Mouse (Mus musculus) hindbrain, embryonic 14.5 days (tissue): ENCODE data around the gene Inka1. TPM values are rescaled to one million over a fixed set of nuclear protein-coding genes. Genes with fewer than 3 reads are reported as not detected.

Experiments
- ATAC-seq: fragments of 200-750 bp; cut with Nextera tagmentation; 2 replicates; pipeline ENCODE4 v1.8.0; 2017; ENCODE audit warnings: moderate number of reproducible peaks, mild to moderate bottlenecking, moderate TSS enrichment, moderate library complexity; ENCODE audit not compliant: low FRiP score
- DNase-seq: peaks from one replicate; pipeline ENCODE4 v3.0.0-alpha.2; 2015; ENCODE audit warnings: low spot score
- H3K27ac ChIP-seq: fragments of 300-500 bp; sonication (generic); 2 replicates; pipeline ENCODE4 v1.5.1; 2014; ENCODE audit warnings: mild to moderate bottlenecking, moderate library complexity
- H3K27me3 ChIP-seq: fragments of 300-500 bp; sonication (generic); 2 replicates; pipeline ENCODE4 v1.6.1; 2014; ENCODE audit warnings: mild to moderate bottlenecking, low read length, mixed read lengths; ENCODE audit not compliant: control insufficient read depth, insufficient read depth
- H3K36me3 ChIP-seq: fragments of 300-500 bp; sonication (generic); replicated peaks from 2 replicates; pipeline ENCODE4 v1.6.1; 2014; ENCODE audit not compliant: control insufficient read depth, insufficient read depth
- H3K4me1 ChIP-seq: fragments of 300-500 bp; sonication (generic); replicated peaks from 2 replicates; pipeline ENCODE4 v1.6.1; 2014; ENCODE audit warnings: antibody characterized with exemption, low read length, mixed read lengths; ENCODE audit not compliant: control insufficient read depth, insufficient read depth
- H3K4me2 ChIP-seq: fragments of 300-500 bp; sonication (generic); replicated peaks from 2 replicates; pipeline ENCODE4 v1.6.1; 2014; ENCODE audit warnings: mild to moderate bottlenecking, moderate library complexity
- H3K4me3 ChIP-seq: fragments of 300-500 bp; sonication (generic); replicated peaks from 2 replicates; pipeline ENCODE4 v1.5.1; 2014; ENCODE audit warnings: mild to moderate bottlenecking, low read length
- H3K9ac ChIP-seq: fragments of 300-500 bp; sonication (generic); 2 replicates; pipeline ENCODE4 v1.6.1; 2014
- H3K9me3 ChIP-seq: fragments of 300-500 bp; sonication (generic); 2 replicates; pipeline ENCODE4 v1.6.1; 2016; ENCODE audit warnings: low read length; ENCODE audit not compliant: control insufficient read depth
- WGBS: fragments of 180-500 bp; shearing (Covaris S2); extraction: QIAGEN DNeasy Blood & Tissue Kit; methylation state at CpG from one replicate; pipeline ENCODE4 v1.1.7; 2014; 5-methylcytosine and 5-hydroxymethylcytosine counted together
- polyA plus RNA-seq: library from polyadenylated mRNA; unstranded; fragments of >200 nt; fragmentation: Nextera tagmentation; extraction: Ambion mirVana; gene quantifications from 2 replicates; pipeline ENCODE4 v1.2.1, GENCODE M21; 2014

Inka1 gene
- polyA plus RNA-seq, 1 experiment from 2014 or later, result 18.1 TPM

- no peak overlapping the region for H3K4me2 ChIP-seq
- WGBS, result 86% methylated on average over 3 of the region's 3 CpGs
- no peak for DNase-seq
These were observed 2.3 kb upstream of the Inka1 start for GRCm38 (mm10) chr9:107987950-107988349.

GRCm38 (mm10) chr9:107986376-107986775 lies 697 bp upstream of the Inka1 start:
- peak overlapping the region; percentile 65; the same call in 1 of the 2 replicates for H3K4me3 ChIP-seq
- 6% methylated on average over 18 of the region's 18 CpGs for whole genome bisulfite sequencing
- H3K4me2 ChIP-seq, result peak overlapping the region; percentile 91
- H3K4me1 ChIP-seq, result peaks cover 9% of the 10 kb centered on the region; the same call in 1 of the 2 replicates
- peaks cover 14% of the 10 kb centered on the region for H3K27me3 ChIP-seq
- H3K9ac ChIP-seq, result no peak overlapping the region
- no peaks in the 10 kb centered on the region for H3K36me3 ChIP-seq
- H3K27ac ChIP-seq, result no peak overlapping the region
- DNase-seq (peak; percentile 81), ATAC-seq (peak; percentile 67; the same call in 1 of the 2 replicates)
- no peaks in the 10 kb centered on the region for H3K9me3 ChIP-seq

More at GRCm38 (mm10) chr9:107987950-107988349, 2.3 kb upstream of the Inka1 start:
- ATAC-seq, result no peak
- Histone ChIP-seq H3K4me1 (peaks cover 7% of the 10 kb centered on the region; the same call in 1 of the 2 replicates), H3K36me3 (no peaks in the 10 kb centered on the region), H3K27ac (no peak overlapping the region), H3K9me3 (no peaks in the 10 kb centered on the region), H3K9ac (no peak overlapping the region), H3K4me3 (no peak overlapping the region), H3K27me3 (peaks cover 14% of the 10 kb centered on the region)

- peak overlapping the region; percentile 65 for H3K4me3 ChIP-seq
- peak overlapping the region; percentile 62; the same call in 1 of the 2 replicates for H3K27ac ChIP-seq
- no peak for ATAC-seq
- DNase-seq, result no peak
- peaks cover 14% of the 10 kb centered on the region for H3K27me3 ChIP-seq
- no peaks in the 10 kb centered on the region for H3K9me3 ChIP-seq
- peaks cover 15% of the 10 kb centered on the region; the same call in 1 of the 2 replicates for H3K4me1 ChIP-seq
- peak overlapping the region; percentile 91 for H3K4me2 ChIP-seq
- H3K9ac ChIP-seq, result peak overlapping the region; percentile 68; the same call in 1 of the 2 replicates
- WGBS, result 66% methylated on average over 9 of the region's 9 CpGs
- no peaks in the 10 kb centered on the region for H3K36me3 ChIP-seq
These were observed 974 bp downstream of the Inka1 start for GRCm38 (mm10) chr9:107984754-107985055.

DNA sequence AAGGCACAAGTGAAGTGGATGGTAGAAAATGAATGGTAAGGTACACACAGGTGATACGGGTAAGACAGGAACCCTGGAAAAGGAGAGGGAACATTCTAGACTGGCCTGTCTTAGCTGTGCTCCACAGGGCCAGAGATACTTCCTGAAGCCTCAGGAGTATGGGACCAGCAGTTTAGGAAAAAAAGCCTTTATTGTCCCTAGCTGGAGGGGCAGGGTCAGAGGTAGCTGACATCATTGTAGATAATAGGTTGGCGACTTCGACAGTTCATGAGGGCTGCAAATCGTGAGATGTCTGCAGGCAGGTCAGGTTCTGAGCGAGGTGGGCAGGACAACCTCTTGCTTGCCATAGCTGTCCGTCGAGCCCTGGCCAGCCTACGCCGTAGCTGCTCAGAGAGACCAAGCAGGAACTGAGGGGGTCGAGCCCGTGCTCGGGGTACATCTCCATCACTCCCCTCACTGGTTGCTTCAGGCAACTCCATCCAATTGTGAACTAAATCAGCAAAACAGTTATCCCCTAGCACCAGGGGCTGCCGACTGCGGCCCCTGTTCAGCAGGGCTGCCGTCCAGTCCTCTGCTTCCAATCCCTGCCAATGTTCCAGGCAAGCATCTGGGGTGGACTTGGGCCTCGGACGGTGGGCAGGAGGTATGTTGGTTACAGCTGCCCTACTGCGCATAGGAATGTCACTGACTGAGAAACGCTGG lies 1.5 kb downstream of the Inka1 start:
- Histone ChIP-seq H3K9ac (no peak overlapping the region), H3K9me3 (no peaks in the 10 kb centered on the region), H3K4me3 (peak overlapping the region; percentile 65), H3K27me3 (peaks cover 14% of the 10 kb centered on the region), H3K4me1 (peaks cover 15% of the 10 kb centered on the region; the same call in 1 of the 2 replicates), H3K36me3 (no peaks in the 10 kb centered on the region), H3K4me2 (peak overlapping the region; percentile 91), H3K27ac (peak overlapping the region; percentile 75; the same call in 1 of the 2 replicates)
- 72% methylated on average over 19 of the region's 19 CpGs for WGBS
- no peak for ATAC-seq
- DNase-seq, result no peak

DNA sequence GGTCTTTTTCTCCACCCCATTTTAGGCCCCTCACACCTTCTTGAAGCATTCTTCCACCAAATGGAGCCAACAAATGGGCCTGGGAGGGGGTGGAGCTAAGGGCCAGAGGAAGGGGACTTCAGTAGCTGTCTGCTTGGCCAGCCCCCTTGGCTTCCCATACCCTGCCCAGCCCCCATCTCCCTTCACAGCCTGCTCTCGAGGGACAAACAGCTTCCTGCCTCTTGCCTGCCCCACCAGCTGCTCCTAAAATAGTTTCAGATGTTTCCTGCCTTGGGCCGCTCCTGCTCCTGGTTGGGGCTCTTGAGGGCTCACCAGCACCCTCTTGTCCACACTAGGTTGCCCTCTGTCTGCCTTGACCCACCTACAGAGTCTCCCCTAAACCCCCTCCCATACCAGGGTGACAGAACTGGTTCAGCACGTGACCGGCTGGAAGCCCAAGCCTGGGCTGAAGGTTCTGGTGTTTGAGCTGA lies 2.2 kb downstream of the Inka1 start:
- Histone ChIP-seq H3K27ac (peak overlapping the region; percentile 83), H3K9ac (no peak overlapping the region; the same call in 1 of the 2 replicates), H3K9me3 (no peaks in the 10 kb centered on the region), H3K4me2 (peak overlapping the region; percentile 91), H3K36me3 (no peaks in the 10 kb centered on the region), H3K27me3 (peaks cover 14% of the 10 kb centered on the region), H3K4me1 (peaks cover 15% of the 10 kb centered on the region; the same call in 1 of the 2 replicates), H3K4me3 (peak overlapping the region; percentile 65)
- ATAC-seq (no peak), DNase-seq (no peak)
- WGBS, result 48% methylated on average over 4 of the region's 4 CpGs

DNA sequence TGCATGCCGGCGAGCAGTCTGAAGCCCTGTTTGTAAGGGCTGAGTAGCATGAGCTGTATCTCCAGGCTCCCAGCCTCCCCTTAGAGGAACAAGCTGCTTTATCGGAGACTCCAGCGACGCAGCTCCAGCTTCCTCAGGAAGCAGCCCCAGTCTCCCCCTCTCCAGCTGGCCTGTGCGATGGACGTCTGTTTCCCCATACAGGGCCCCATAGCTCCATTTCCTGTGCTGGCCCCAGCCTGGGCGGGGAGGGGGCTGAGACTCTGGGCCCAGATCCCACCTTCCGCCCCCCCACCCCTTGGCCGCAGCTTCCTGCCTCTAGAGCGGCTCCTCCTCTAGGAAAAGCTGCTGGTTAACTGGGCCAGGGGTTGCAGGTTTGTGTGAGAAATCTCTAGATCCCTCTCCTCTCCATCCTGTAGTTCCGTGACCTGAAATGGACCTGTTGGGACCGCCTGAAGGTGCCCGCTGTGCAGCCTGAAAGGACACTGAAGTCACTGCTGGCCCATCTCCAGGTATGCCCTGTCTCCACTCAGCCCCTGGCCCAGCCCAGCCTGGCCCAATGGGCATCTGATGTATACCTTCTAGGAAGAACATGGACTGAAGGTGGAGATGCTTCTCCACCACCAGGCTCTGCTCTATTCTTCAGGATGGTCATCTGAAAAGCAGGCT lies 2.9 kb downstream of the Inka1 start, which contains the start of gene Gm20661:
Gene Gm20661, plus strand, starts transcription at position 378 of the 666 bp plus-strand sequence.
- Histone ChIP-seq H3K9ac (peak within 1 kb of the TSS; percentile 21; the same call in 1 of the 2 replicates), H3K9me3 (no peaks in the 10 kb centered on the region), H3K4me3 (peak within 1 kb of the TSS; percentile 65), H3K27me3 (peaks cover 14% of the 10 kb centered on the region), H3K4me1 (peaks cover 15% of the 10 kb centered on the region; the same call in 1 of the 2 replicates), H3K27ac (peak within 1 kb of the TSS; percentile 83), H3K36me3 (no peaks in the 10 kb centered on the region), H3K4me2 (peak within 1 kb of the TSS; percentile 91)
- DNase-seq (peak; percentile 46), ATAC-seq (peak; percentile 50; the same call in 1 of the 2 replicates)
- 55% methylated on average over 14 of the region's 14 CpGs for WGBS

GRCm38 (mm10) chr9:107981684-107982605 lies 3.7 kb downstream of the Inka1 start:
- whole genome bisulfite sequencing, result 47% methylated on average over 7 of the region's 7 CpGs
- peak overlapping the region; percentile 91 for H3K4me2 ChIP-seq
- peak overlapping the region; percentile 21; the same call in 1 of the 2 replicates for H3K9ac ChIP-seq
- peaks cover 15% of the 10 kb centered on the region; the same call in 1 of the 2 replicates for H3K4me1 ChIP-seq
- peak; percentile 30 for DNase-seq
- peak overlapping the region; percentile 83 for H3K27ac ChIP-seq
- peaks cover 14% of the 10 kb centered on the region for H3K27me3 ChIP-seq
- H3K36me3 ChIP-seq, result no peaks in the 10 kb centered on the region
- no peak overlapping the region for H3K4me3 ChIP-seq
- no peak for ATAC-seq
- H3K9me3 ChIP-seq, result no peaks in the 10 kb centered on the region

GRCm38 (mm10) chr9:107978815-107979214 lies 6.9 kb downstream of the Inka1 start:
- ATAC-seq, result no peak
- Histone ChIP-seq H3K9me3 (no peaks in the 10 kb centered on the region), H3K36me3 (no peaks in the 10 kb centered on the region), H3K4me1 (peaks cover 9% of the 10 kb centered on the region; the same call in 1 of the 2 replicates), H3K9ac (no peak overlapping the region), H3K27me3 (no peaks in the 10 kb centered on the region), H3K4me2 (no peak overlapping the region), H3K27ac (no peak overlapping the region), H3K4me3 (no peak overlapping the region)
- WGBS, result 91% methylated on average over 12 of the region's 12 CpGs
- DNase-seq, result no peak
